Mouse (Mus musculus) frontal cortex, postnatal 36 days (tissue): ENCODE data around the gene Sh2d4b.

ENCODE experiments used
- DNase-seq, 2 experiments: peaks; one replicate each; pipeline ENCODE4 v3.0.0; 2022; ENCODE audit warnings: low spot score in 2 of 2

Sh2d4b gene

DNA sequence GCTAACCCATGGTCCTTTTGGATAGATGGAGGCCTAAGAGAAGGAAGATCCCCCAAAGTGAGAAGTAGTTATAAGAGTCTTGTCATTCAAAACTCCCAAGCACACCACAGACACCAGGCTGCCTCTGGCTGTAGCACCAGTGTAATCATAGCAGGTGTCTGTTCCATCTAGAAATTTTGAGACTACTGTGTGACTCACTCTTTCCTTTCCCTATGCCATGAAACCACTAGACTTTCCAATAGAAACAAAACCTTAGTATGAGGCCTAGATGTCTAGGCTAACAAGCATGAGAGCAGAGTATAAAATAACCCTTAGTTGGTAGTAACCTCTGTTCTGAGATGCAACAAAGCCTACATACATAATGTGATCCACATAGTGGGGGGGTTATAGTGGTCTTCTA, 55.7 kb downstream of the Sh2d4b start:
- no peak for DNase-seq

DNA sequence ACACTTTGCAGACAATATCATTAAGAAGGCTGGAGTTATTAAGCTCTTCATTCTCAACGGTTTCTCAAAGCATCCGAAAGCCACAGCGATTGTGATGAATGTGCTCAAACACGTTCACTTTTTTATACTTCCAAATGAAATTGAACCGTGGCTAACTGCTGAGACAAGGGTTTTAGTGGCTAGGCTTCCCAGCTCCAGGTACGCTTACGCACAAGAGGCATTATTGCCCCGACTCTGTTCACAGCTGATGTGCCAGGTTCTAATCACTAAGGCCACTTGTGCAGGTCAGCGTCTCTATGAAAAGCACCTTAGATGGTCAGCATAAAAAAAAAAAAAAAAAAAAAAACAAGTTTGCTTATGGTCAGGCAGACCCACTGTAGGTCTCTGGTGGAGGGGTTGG, 62.6 kb downstream of the Sh2d4b start:
- no peak for DNase-seq

DNA sequence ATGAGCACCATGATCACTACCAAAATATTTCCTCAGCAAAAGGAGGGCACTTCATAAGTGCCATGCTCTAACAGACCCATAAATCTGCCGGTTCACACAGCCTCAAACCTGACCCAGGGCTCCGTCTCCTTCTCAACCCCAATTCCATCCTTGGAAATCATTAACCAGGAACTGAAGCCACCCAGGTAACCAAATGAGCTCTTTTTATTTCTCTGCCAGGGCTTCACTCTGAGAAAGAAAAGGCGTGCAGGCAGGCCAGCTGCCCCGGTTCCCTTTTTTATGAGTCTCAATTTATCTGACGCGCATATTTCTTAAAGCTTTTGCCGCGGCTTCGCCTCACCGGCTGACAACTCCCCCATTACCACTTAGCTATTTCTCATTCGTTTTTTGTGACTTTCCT, 63.0 kb downstream of the Sh2d4b start:
- DNase-seq = no peak

DNA sequence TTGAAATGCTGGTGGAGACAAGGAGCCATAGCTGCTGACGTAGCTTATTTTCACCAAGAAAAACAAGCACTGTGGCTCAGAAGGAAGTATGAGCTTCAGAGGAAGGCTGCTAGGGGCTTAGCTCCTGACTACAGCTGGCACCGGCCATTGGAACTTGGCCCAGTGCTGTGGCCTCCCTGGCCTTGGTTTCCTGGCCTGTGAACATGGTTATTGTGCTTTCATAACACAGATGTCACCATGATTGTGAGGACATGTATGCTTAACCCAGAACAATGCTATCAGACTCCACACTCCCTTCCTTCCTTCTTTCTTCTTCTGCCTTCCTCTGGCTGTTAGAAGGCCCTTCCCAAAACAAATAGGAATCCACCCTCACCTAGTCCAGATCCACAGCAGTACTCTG, 75.0 kb downstream of the Sh2d4b start:
- no peak for DNase-seq

DNA sequence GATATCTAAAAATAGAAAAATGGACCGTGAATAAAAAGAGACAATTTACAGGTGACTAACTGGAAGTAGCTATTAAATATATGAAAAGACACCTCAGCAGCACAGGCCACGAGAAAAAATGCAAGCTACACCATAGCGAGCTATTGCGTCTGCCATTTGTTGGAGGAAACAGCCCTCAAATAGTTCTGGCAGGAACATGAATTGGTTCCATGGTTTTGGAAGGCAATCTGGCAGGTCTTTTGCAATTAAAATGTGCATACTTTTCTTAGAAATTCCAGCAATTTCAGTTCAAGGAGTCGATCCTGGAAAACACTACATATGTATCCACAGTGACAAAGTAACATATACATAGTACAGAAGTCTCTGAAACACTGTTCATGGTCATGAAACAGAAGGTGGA, 76.4 kb downstream of the Sh2d4b start:
- DNase-seq = peak; percentile 7 to 29

DNA sequence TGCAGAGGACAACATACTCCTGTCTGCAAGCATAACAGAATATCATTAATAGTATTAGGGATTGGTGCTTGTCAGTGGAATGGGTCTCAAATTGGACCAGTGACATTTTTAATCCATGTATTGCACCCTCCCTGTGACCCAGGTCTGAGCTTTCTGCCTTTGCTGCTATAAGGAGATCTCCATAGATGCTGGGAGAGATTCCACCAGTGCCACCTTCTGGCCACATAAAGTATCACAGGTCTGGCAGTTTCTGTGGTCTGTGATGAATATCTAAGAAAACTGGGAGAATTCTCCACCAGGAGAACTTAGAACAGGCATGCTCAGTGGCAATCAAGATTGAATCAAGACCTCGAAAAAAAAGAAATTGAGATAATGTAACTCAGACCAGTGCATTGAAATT, 101.5 kb downstream of the Sh2d4b start:
- DNase-seq = peak; percentile 52 to 83

DNA sequence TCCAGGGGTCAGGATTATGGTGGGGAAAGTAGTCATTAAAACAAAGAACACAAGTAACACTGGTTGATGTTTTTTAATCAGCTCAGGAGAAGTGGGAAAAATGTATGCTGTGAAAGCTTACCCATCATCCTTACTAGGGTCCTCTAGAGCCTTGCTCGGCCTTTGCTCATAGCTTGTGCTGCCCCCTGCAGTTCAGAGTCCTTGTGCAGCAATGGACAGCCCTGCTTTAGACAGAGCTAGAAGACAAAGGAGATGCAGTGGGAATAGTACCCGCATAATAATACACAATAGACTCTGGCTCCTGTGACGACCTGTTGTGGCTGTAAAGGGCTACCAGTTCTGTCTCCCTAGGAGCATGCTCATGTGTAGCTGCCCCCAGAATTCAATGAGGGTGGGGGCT, 104.0 kb downstream of the Sh2d4b start:
- DNase-seq = peak in 1 of 2 experiments; percentile 13

DNA sequence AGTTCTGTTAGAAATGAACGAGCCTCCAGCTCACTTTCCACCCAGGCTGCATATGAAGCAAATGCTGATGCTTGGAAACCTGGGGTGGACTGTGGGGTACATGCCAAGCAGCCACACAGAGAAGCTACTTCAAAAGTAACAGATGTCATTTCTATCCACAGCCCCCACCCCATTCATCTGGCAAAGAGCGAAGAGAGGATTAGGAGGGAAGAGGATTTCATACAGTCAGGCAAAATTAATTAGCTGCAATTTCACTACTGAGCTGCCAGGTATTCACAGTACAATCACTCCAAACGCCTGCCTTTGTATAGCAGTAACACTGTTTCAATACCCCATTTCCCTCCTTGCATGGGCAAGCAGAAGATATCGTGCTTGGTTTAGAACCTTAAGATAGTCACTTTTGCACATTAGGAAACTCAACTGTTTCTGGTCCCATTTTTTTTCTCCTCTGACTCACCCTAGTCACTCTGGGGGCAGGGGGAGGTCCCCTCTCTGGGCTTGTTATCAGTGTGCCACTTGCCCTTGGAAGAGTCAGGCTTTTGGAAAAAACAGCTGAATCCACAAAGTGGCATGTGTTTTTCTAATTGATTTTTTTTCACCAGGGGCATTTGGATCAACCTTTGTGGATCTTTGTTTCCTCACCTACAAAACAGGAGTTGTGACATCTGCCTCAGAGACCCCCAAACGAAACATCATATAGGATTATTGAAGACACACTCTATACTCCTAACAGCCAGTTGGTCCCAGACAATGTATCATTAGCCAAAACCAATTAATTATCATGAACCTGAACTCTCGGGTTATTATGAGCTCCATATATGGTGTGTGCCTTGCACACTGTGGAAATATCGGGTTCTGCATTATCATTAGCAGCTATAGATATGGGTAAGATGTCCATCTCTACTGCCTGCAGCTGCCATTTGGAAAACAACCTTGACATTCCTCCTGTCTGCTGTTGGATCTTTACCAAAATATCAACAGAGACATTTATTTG, 123.7 kb downstream of the Sh2d4b start:
- DNase-seq = no peak
